Mouse (Mus musculus): Measurements from ENCODE around the gene Plcz1. TPM values are rescaled to one million over a fixed set of nuclear protein-coding genes. Genes with fewer than 3 reads are reported as not detected.

The Plcz1 gene
- 0.05 TPM in 1 of 2 replicates, not detected in the other for polyA plus RNA-seq (2012; rRNA removed)

DNA sequence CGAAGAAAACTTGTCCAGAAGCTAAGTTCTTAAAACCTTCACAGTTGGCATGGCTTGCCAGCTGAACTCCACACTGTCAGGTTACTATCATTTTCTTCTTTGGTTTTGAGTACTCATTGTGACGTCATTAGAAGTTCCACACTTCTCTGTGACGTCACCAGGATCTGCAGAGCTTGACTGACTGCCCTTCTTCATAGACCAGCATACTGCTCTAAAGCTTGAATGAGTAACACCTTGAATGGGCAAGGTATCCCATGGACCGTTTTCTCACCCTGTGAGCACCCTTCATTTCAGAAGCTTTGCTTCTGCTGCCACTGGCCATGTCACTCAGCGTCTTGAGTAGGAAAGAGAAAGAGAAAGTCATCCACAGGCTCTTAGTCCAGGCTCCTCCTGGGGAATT, at the start of gene Plcz1:
TSS of gene Plcz1 (minus strand) at position 101 of the 400 bp plus-strand sequence.
- DNase-seq, result no peak

DNA sequence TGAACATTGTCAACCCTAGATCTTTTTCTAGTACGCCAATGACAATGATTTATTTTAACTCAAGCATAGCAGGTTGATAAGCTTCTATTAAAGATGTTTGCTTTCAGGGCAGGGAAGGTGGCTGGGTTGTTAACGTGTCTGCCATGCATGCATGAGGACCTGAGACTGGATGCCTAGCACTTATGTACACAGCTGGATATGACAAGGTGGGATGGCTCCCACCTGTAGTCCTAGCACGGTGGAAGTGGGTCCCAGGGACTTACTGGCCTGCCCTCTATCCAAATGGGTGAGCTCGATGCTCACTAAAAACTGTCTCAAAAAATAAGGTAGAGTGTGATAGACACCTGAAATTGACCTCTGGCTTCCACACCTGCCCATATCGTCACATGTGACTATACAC, 48.6 kb upstream of the Plcz1 start:
- Histone ChIP-seq H3K4me3 (replicated peaks; ENCODE audit: insufficient read depth, low read depth, low read length) (no peak overlapping the region), H3K27ac (ENCODE audit: insufficient read depth, low read length) (no peak overlapping the region), H3K27me3 (ENCODE audit: control insufficient read depth, insufficient read depth, low read length) (no peaks in the 10 kb centered on the region), H3K4me1 (ENCODE audit: control insufficient read depth, insufficient read depth, low read length) (no peaks in the 10 kb centered on the region)
- WGBS, result 92% methylated on average over 5 of the region's 5 CpGs
- no peak for DNase-seq
- TF ChIP-seq CTCF (IDR thresholded peaks at IDR 0.05; ENCODE audit: borderline replicate concordance, insufficient read depth, low read depth, low read length), result no peak
- no peak for TF ChIP-seq POLR2A (IDR thresholded peaks at IDR 0.05; ENCODE audit: borderline replicate concordance, insufficient read depth, low read length)

More for the DNA sequence above, at the start of gene Plcz1:
- H3K4me3 ChIP-seq (replicated peaks; ENCODE audit: insufficient read depth, low read depth, low read length), result no peak within 1 kb of the TSS
- H3K27me3 ChIP-seq (ENCODE audit: control insufficient read depth, insufficient read depth, low read length), result no peaks in the 10 kb centered on the region
- 81% methylated on average over 5 of the region's 5 CpGs for WGBS
- no peaks in the 10 kb centered on the region for H3K4me1 ChIP-seq (ENCODE audit: control insufficient read depth, insufficient read depth, low read length)
- TF ChIP-seq POLR2A (IDR thresholded peaks at IDR 0.05; ENCODE audit: borderline replicate concordance, insufficient read depth, low read length) (no peak), CTCF (IDR thresholded peaks at IDR 0.05; ENCODE audit: borderline replicate concordance, insufficient read depth, low read depth, low read length) (no peak)
- no peak within 1 kb of the TSS for H3K27ac ChIP-seq (ENCODE audit: insufficient read depth, low read length)

DNA sequence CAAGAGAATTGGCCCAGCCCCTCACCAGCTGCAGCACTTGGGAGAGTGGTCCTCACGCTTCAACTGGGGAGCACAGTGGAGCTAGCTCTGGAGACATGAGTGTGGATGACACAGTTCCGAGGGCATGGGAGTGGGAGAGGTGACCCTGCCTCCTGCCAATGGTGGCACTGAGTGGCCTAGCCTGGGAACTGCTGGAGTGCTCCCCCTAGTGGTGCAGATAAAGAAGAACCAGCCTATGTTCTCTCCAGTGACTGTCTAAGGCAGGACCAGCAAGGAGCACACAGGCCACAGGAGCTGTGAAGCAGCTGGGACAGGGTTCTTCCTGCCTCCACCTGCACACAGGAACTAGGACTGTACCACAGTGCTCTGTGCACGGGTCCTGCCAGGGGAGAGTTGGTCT, 40.5 kb upstream of the Plcz1 start:
- TF ChIP-seq POLR2A (IDR thresholded peaks at IDR 0.05; ENCODE audit: borderline replicate concordance, insufficient read depth, low read length), result no peak
- no peak for TF ChIP-seq CTCF (IDR thresholded peaks at IDR 0.05; ENCODE audit: borderline replicate concordance, insufficient read depth, low read depth, low read length)
- 47% methylated on average over 3 of the region's 3 CpGs for WGBS
- Histone ChIP-seq H3K27me3 (ENCODE audit: control insufficient read depth, insufficient read depth, low read length) (no peaks in the 10 kb centered on the region), H3K27ac (ENCODE audit: insufficient read depth, low read length) (no peak overlapping the region), H3K4me3 (replicated peaks; ENCODE audit: insufficient read depth, low read depth, low read length) (no peak overlapping the region), H3K4me1 (ENCODE audit: control insufficient read depth, insufficient read depth, low read length) (no peaks in the 10 kb centered on the region)
- no peak for DNase-seq

DNA sequence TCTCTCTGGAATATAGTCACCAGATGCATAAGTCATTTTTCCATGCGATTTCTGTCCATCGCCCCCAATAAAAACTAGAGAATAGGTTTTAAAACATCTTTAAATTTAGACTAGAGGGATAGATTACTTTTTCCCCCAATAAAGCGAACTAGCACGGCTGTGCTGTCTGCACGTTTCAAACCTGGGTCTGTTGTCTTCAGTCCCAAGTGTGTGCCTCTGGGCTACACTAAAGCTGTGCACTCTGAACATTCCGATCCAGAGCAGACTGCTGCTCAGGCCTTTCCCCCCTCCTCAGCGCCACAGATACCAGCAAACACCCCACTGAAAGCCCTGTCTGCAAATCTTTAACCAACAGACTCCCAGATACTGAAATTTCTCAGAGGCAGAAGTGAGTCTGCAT, 39.7 kb upstream of the Plcz1 start:
- Histone ChIP-seq H3K27ac (ENCODE audit: insufficient read depth, low read length) (no peak overlapping the region), H3K27me3 (ENCODE audit: control insufficient read depth, insufficient read depth, low read length) (no peaks in the 10 kb centered on the region), H3K4me3 (replicated peaks; ENCODE audit: insufficient read depth, low read depth, low read length) (no peak overlapping the region), H3K4me1 (ENCODE audit: control insufficient read depth, insufficient read depth, low read length) (no peaks in the 10 kb centered on the region)
- 91% methylated on average over 7 of the region's 7 CpGs for WGBS
- DNase-seq, result no peak
- TF ChIP-seq CTCF (IDR thresholded peaks at IDR 0.05; ENCODE audit: borderline replicate concordance, insufficient read depth, low read depth, low read length) (no peak), POLR2A (IDR thresholded peaks at IDR 0.05; ENCODE audit: borderline replicate concordance, insufficient read depth, low read length) (no peak)

DNA sequence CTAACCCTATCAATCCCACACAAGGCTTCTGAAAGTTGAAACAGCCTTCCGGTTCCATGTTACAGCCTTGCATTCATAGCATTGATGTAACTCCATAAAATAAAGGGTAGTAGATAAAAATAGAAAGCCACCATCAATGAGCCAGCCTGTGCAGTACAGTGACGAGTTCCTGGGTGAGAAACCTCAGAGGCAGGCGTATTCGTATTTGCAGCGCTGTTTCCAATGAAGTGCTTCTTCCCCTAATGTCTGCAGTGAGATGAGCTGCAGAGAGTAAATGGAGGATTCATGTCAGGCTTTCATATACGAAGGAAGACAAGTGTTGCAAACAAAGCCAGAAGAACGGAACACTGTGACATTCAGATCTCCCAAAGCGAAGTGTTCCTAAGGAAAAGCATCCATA, 27.9 kb upstream of the Plcz1 start:
- DNase-seq, result no peak
- no peak for TF ChIP-seq POLR2A (IDR thresholded peaks at IDR 0.05; ENCODE audit: borderline replicate concordance, insufficient read depth, low read length)
- TF ChIP-seq CTCF (IDR thresholded peaks at IDR 0.05; ENCODE audit: borderline replicate concordance, insufficient read depth, low read depth, low read length), result no peak
- H3K27me3 ChIP-seq (ENCODE audit: control insufficient read depth, insufficient read depth, low read length), result no peaks in the 10 kb centered on the region
- no peak overlapping the region for H3K27ac ChIP-seq (ENCODE audit: insufficient read depth, low read length)
- WGBS, result 88% methylated on average over 8 of the region's 8 CpGs
- H3K4me1 ChIP-seq (ENCODE audit: control insufficient read depth, insufficient read depth, low read length), result no peaks in the 10 kb centered on the region
- H3K4me3 ChIP-seq (replicated peaks; ENCODE audit: insufficient read depth, low read depth, low read length), result no peak overlapping the region

DNA sequence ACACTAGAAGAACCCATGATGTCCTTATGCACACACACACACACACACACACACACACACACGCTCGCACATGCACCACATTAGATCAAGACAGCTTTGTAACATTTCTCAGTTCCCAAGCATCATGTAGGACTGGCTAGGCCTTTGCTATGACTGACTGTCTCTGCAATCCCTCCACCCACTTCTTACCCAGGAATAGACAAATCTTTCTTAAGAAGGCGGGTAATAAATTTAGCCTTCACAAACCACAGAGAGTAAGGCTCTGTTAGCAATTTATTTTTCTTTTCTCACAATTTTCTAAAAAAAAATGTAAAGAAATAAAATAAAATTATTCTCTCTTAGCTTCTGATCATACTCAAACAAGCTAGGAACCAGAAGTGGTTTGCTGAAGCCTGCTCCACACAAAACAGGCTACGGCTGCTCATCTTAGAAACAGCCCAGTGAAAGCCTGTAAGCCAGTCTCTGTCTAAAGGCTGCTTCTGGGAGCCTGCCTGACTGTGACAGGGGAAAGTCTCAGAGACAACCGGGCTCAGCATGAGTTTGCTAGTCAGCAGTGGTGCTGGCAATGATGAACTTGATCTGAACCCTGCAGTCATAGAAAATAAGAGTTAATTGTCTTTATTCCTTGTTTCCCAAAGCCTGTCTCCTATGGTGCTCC, 13.1 kb upstream of the Plcz1 start:
- no peak for TF ChIP-seq POLR2A (IDR thresholded peaks at IDR 0.05; ENCODE audit: borderline replicate concordance, insufficient read depth, low read length)
- DNase-seq, result no peak

DNA sequence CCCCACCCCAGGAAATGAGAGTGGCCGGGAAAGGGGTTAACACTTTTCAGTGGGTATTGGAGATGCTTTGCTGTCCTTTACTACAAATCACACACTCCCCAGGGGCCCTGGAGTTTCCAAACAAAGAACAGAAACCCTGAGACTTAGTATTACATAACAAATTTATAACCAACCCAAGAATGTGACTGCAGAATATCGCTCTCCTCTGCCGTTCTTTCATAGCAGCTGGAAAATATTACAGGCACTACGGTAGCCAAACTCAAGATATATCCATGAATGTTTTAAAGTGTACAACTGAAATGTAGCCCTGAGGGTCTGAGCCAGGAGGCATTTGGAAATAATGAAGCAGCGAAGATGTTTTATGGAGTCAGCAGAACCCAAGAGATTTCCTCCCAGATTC, 10.2 kb upstream of the Plcz1 start:
- Histone ChIP-seq H3K4me3 (replicated peaks; ENCODE audit: insufficient read depth, low read depth, low read length) (no peak overlapping the region), H3K4me1 (ENCODE audit: control insufficient read depth, insufficient read depth, low read length) (no peaks in the 10 kb centered on the region), H3K27me3 (ENCODE audit: control insufficient read depth, insufficient read depth, low read length) (no peaks in the 10 kb centered on the region), H3K27ac (ENCODE audit: insufficient read depth, low read length) (no peak overlapping the region)
- no peak for TF ChIP-seq CTCF (IDR thresholded peaks at IDR 0.05; ENCODE audit: borderline replicate concordance, insufficient read depth, low read depth, low read length)
- no peak for TF ChIP-seq POLR2A (IDR thresholded peaks at IDR 0.05; ENCODE audit: borderline replicate concordance, insufficient read depth, low read length)
- DNase-seq, result no peak
- WGBS, result 86% methylated on average over 5 of the region's 5 CpGs

More for the DNA sequence above, 13.1 kb upstream of the Plcz1 start:
- no peaks in the 10 kb centered on the region for H3K27me3 ChIP-seq (ENCODE audit: control insufficient read depth, insufficient read depth, low read length)
- H3K27ac ChIP-seq (ENCODE audit: insufficient read depth, low read length), result no peak overlapping the region
- WGBS, result 72% methylated on average over 5 of the region's 5 CpGs
- H3K4me1 ChIP-seq (ENCODE audit: control insufficient read depth, insufficient read depth, low read length), result no peaks in the 10 kb centered on the region
- H3K4me3 ChIP-seq (replicated peaks; ENCODE audit: insufficient read depth, low read depth, low read length), result no peak overlapping the region

DNA sequence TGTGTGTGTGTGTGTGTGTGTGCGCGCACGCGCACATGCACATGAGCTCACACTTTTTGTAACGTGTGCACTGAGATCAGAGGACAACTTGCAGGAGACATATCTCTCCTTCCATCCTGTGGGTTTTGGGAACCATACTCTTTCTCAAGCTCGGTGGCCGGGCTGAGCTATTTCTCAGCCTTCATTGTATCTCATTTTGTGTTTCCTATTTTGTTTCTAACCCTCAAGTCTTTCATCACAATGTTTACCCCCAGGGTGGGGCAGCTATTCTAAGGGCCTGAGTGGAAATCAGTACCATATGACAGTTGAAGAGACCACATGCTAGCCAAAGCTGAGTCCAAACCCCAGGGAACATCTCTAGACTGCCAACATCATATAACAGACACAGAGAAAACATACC, 305 bp downstream of the Plcz1 start, which contains the start of gene Capza3:
TSS of gene Capza3 (plus strand) at position 301 of the 400 bp plus-strand sequence.
- DNase-seq, result no peak
- H3K4me1 ChIP-seq (ENCODE audit: control insufficient read depth, insufficient read depth, low read length), result no peaks in the 10 kb centered on the region
- H3K4me3 ChIP-seq (replicated peaks; ENCODE audit: insufficient read depth, low read depth, low read length), result no peak within 1 kb of the TSS
- H3K27ac ChIP-seq (ENCODE audit: insufficient read depth, low read length), result no peak within 1 kb of the TSS
- WGBS, result 88% methylated on average over 7 of the region's 7 CpGs
- H3K27me3 ChIP-seq (ENCODE audit: control insufficient read depth, insufficient read depth, low read length), result no peaks in the 10 kb centered on the region
- no peak for TF ChIP-seq POLR2A (IDR thresholded peaks at IDR 0.05; ENCODE audit: borderline replicate concordance, insufficient read depth, low read length)
- no peak for TF ChIP-seq CTCF (IDR thresholded peaks at IDR 0.05; ENCODE audit: borderline replicate concordance, insufficient read depth, low read depth, low read length)

Measured in cerebellum, adult 2 months (tissue).